Mouse (Mus musculus): ENCODE measurements around the gene Mettl9.

The Mettl9 gene

DNA sequence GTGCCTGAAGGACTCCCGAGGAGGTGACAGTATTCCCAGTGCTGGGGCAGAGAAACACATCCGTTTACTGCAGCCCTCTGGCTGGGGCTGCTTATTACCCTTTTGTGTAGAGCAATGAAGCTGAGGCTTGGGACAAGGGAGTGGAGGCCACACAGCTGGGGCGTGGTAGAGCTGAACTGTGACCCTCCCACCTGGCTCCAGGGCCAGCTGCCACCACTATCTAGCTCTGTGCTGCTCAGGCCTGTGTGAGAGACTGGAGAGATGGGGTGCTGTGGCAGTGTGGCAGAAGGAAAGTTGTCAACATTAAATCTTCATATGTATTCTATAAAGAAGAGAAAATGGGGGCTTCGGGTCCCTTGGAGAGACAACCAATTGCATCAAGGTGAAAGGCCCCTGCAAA is 58.8 kb downstream of the Mettl9 start:
- in situ Hi-C loops (cut with MboI; ENCODE audit: low sequenced_read_pairs), result no loop called here

DNA sequence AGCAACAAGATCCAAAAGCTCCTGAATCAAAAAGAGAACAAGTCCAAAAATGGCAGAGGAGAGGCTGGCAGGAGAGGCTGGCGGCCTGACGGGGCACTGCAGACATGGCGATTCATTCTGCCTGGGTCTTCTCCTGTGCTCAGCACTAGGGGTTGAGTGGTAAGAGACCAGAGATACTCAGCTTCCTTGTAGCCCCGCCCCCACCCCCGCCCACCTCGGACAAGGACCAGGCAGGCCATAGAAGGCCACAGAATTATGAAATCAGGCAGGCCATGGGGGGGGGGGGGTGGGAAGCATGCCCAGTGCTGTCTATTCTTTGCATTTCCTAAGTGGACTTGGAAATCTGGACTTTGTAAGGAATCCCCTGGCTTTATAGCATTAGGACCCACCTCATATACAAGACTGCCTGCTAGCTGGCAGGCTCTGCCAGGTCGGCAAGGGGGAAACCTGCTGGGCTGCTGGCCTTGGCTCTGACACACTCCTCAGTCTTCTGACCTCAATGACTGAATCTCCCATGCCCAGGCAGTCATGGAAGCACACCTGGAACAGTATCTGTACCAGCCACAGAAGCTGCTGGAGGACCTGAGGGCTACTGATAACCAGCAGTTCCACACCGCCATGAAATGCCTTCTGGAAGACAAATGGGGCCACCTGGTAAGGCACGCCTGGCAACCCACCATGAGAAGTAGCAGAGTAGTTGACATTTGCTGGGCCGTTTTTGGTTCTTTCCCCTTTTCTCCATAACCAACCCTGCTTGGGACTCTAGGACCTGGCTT is 64.6 kb downstream of the Mettl9 start:
- in situ Hi-C loops (cut with MboI; ENCODE audit: low sequenced_read_pairs), result no loop called here

DNA sequence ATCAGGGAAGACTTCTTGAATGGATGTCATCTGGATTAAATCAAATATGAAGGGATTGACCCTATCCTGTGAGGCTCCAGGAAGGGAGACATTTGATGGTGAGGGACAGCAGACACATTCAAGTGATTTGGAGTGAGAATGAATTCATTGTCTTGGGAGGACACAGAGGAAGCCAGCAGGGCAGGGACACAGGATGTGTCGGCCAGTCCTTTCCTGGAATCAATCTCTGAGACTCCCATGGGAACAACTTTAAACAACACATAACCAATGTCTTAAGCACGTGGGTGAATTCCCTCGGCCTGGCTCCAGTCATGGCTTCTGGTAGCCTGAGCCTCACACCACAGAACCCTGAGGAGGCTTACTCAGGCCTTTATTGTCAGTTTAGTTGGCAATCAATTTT is 73.6 kb downstream of the Mettl9 start:
- in situ Hi-C loops (cut with MboI; ENCODE audit: low sequenced_read_pairs), result no loop called here

DNA sequence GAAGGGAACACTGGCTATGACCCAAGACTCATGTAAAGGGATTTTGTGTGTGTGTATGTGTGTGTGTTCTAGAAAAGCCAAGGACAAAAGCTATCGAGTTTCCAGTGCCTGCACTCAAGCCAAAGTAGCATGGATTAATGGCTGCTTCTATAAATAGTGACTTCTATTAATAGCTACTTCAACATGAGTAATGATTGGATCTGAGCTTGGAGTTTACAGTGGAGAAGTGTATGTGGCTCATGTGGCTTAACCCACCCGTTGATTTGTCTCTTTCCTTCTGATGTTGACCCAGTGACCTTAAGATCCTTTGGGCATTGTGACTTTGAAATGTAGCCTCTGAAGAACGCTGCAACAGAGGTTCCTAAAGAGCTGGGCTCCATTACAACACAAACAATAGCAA is 77.1 kb downstream of the Mettl9 start:
- in situ Hi-C loops (cut with MboI; ENCODE audit: low sequenced_read_pairs), result no loop called here

DNA sequence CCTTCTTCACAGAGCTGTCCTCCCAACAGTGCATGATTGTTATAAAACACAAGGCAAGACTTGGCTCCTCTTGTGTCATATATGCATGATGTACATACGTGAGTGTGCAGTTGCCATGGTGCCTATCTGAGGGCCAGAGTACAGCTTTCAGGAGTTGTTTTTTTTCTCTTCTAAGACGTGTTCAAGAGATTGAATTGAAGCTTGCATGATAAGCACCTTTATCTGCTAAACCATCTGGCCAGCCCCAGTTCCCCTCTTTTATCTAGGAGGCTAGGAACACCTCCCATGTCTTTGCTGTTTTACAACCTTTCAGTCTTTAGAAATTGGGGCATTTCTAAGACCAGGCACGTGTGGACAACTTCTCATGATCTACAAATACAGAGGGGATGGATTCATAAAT is 77.5 kb downstream of the Mettl9 start:
- in situ Hi-C loops (cut with MboI; ENCODE audit: low sequenced_read_pairs), result no loop called here

DNA sequence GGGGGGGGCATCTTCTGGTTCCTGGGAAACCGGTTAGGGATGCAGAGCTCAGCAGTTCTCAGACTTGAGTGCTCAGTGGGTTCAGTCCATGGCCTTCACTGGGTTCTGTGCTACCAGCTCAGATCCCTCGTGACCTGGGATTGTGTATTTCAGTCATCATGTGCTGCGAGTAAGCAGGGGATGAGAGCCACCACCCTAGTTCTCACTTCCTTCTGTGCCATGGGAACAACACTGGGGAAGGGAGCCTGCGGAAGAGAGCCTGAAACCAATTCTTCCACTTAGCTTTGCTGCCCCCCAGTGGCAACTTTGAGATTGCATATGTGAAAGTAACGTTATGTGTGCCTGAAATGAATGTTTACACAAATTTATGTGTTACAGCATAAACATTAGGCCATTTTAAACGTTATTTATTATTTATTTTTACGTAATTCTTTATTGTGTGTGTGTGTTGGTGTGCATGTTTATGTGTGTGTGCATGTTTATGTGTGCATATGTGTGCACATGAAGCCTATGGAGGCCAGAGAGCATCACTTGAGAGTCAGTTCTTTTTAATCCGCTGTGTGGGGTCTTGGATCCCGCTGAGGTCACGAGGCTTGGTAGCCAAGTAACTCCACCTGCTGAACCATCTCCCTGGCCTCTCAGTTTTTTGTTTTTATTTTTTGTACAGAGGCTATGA is 86.0 kb downstream of the Mettl9 start:
- in situ Hi-C loops (cut with MboI; ENCODE audit: low sequenced_read_pairs), result no loop called here

Measured in CH12F3 (cell line).